Mouse (Mus musculus) urinary bladder, postnatal 36 days (tissue): Measurements from ENCODE around the gene Inppl1.

Experiments used
- DNase-seq, 2 experiments: peaks; one replicate each; pipeline ENCODE4 v3.0.0; 2022; ENCODE audit warnings: low spot score in 2 of 2, mixed read lengths in 1 of 2

Inppl1 gene

DNA sequence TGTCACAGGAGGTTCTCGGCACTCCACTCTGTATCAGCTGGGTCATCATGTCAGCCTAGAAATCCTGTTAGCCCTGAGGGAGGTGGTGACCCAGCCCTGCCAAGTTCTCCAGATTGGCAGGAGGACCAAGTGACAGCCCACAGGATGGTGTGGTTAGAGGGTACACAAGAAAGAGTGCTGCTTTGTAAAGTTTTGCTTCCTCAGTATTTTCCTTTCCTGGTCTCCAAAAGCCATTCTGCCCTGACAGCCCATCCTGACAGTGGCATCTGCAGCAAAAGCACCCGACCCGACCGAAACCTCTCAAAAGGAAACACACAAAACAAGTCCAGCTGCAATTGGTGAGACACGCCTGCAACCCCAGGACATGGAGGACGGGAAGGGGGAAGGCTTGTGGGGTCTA is 6.2 kb upstream of the Inppl1 start:
- no peak for DNase-seq

GRCm38 (mm10) chr7:101837154-101837605 is 849 bp downstream of the Inppl1 start:
- peak in 1 of 2 experiments; percentile 58 for DNase-seq

DNA sequence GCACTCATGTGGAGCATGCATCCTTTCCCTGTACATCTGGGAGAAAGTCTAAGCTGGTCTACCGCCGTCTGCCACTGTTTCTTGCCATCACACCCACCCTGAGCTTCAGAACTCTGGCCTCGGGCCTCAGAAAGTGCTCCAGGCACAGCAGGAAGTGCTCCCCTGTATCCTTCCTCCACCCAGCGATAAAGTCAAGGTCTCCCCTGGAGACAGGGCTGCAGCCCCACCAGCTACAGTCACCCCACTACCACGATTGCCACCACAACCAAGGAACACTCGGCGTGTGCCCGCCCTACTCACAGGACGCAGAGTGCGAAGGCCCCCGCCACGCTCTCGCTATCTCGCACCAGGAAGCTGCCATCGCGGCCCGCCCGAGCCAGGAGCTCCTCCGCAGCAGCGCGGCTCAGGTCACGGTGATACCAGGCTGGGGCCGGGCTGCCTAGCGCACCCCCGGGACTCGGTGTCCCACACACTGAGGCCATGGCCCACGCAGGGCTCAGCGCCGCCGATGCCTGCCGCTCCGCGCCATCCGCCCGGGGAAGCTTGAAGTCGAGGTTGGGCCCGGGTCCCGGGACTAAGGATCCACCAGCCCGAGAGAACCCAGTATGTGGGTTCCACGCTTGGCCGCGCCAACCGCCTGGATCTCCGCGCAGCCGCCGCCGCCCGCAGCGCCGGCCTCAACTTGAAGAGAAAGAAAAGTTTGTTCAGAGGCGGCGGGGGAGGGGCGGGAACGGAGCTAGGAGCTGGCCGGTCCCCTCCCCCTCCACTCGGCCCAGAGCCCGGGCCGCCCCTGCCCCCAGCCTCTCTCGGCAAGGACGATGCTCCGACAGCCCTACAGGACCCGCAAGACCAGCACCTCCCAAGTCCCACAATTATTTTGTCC is 1.5 kb downstream of the Inppl1 start:
- peak; percentile 44 to 65 for DNase-seq

DNA sequence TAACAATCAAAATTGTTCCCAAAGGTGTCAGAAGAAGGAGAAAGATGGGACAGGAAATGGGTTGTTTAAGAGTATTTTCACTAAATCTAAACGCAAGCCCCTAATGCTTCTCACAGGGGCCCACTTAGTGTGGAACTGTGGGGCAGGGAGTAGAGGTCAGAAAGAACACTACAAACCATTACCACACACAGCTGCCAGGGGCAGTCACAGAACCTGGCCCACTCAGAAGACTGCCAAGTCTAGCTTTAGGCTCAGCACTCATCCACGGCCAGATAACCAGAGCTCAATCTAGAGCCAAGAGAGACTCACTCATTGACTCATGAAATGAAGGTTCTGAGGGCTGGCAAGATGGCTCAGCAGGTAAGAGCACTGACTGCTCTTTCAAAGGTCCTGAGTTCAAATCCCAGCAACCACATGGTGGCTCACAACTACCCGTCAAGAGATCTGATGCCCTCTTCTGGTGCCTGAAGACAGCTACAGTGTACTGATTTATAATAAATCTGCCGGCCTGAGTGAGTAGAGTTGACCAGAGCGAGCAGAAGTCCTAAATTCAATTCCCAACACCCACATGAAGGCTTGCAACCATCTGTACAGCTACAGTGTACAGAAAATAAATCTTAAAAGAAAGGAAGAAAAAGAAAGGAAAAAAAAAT is 2.4 kb downstream of the Inppl1 start:
- DNase-seq = no peak

- no peak for DNase-seq
These were observed 3.1 kb downstream of the Inppl1 start for GRCm38 (mm10) chr7:101834903-101835302.

- DNase-seq = no peak
These were observed 4.0 kb downstream of the Inppl1 start for GRCm38 (mm10) chr7:101833916-101834584.

GRCm38 (mm10) chr7:101833352-101833751 is 4.7 kb downstream of the Inppl1 start:
- no peak for DNase-seq

- no peak for DNase-seq
These were observed 5.7 kb downstream of the Inppl1 start for GRCm38 (mm10) chr7:101832372-101832771.

DNA sequence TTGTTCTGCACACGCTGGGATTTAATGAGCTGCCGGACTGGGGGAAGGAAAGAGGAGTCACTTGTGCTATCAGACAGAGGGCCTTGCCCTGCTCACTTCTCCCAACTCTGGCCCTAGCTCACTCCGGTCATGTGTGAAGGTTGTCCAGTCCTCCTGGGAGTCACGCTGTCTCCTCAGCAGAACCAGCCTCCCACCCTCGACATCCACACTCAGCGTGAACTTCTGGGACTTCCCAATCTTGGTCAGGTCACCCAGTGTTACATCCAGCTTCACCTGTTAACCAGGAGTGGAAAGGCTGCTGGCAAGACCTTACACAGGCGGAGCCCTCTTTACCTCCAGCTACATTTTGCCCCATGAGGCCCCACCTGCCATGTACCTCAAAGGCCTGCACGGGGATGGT is 6.6 kb downstream of the Inppl1 start:
- no peak for DNase-seq

DNA sequence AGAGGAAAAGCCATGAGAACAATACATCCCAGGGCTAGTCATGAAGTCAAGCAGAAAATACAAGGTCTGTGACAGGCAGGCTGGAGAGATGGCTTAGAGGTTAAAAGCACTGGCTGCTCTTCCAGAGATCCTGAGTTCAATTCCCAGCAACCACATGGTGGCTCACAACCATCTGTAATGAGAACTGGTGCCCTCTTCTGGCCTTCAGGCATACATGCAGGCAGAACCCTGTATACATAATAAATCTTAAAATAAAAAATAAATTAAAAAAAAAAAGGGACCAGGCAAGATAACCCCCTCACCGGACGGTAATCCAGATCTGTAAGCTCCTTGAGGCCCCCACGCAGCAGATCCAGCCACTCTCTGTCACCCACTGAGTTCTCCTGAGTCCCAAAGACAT is 7.7 kb downstream of the Inppl1 start:
- DNase-seq = no peak

GRCm38 (mm10) chr7:101823758-101824630 is 14.0 kb downstream of the Inppl1 start:
- DNase-seq = no peak

- DNase-seq = peak in 1 of 2 experiments; percentile 28
These were observed 14.9 kb downstream of the Inppl1 start for GRCm38 (mm10) chr7:101822836-101823757.

GRCm38 (mm10) chr7:101821571-101822501 is 16.2 kb downstream of the Inppl1 start:
- DNase-seq = peak; percentile 51 to 66

GRCm38 (mm10) chr7:101820295-101821030 is 17.6 kb downstream of the Inppl1 start:
- no peak for DNase-seq

DNA sequence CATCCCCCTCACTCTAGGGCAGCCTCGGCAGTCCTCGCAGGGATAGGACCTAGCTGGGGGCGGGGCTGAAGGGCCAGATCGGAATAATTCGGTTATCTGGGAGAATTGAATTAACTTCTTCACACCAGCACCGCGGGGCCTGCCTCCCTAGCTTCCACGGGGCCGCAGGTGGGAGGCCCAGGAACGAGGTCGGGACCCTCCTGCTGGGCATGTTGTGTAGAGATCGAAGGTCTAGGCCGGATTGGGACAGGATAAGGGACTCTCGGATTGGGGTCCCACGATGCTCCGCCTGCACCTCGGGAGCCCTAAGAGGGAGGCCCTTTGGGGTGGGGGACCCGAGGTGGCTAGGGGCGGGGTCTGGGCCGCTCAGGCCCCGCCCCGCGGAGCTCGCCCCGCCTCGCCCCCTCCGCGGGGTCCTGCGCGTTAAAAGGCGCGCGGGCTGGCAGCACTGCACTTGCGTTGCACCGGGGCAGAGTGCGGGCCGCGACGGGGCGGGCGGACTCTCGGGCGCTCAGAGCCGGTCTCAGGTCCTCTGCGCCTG is 20.1 kb downstream of the Inppl1 start, which contains the start of gene Phox2a:
Gene Phox2a (plus strand): TSS at position 453 of the 541 bp plus-strand sequence.
- DNase-seq = no peak

- DNase-seq = no peak
These were observed 61.0 kb downstream of the Inppl1 start for GRCm38 (mm10) chr7:101777053-101777452.

- no peak for DNase-seq
These were observed 65.3 kb downstream of the Inppl1 start for GRCm38 (mm10) chr7:101772687-101773086.
